Mouse (Mus musculus): ENCODE results near the gene Kpna2. TPM values are rescaled to one million over a fixed set of nuclear protein-coding genes. Genes with fewer than 3 reads are reported as not detected.
"Not testable (repeated sequence)": the region's sequence is repeated elsewhere in the genome, so short reads cannot be mapped to it uniquely, and the experiment has no call there.

The Kpna2 gene
- polyA plus RNA-seq, 1 experiment = 30.9 TPM

DNA sequence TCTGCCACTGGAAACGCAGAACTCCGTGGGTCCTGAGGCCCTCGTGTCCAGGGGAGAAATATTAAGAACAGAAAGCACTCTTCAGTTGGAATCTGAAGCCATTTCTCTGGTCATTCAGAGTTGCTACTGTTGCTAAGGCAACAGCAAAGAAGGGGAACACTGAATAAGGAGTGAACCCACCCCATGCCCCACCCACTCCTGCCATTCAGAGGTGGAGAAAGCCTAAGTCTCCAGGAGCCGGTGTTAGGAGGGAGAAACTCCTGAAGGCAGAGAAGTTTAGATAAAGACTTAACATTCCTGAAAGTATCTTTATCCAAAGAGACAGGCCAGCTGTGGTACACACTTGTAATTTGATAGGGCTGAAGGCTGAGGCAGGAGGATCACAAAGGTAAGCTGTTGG, 20.0 kb upstream of the Kpna2 start:
- DNase-seq (ENCODE audit: extremely low spot score in 1 of 2, low spot score in 1 of 2) = no peak

DNA sequence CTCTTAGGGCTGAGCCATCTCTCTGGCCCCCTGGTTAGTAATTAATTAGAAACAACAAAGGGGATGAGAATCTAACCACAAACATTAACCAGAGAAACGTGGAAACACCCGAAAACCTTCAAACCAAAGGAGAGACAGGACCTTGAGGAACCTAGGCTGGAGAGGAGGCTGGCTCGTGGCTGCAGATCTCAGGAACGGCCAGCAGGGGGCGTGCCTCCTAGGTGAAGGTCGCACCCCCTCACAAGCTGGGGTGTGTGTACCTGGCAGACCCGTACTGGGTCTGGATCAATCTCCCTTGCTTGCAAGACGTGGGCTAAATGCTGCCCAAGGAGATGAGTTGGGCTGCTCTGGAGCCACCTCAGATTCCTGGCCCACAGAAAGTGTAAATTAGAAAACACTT, 19.3 kb upstream of the Kpna2 start:
- DNase-seq (ENCODE audit: extremely low spot score in 1 of 2, low spot score in 1 of 2) = no peak

DNA sequence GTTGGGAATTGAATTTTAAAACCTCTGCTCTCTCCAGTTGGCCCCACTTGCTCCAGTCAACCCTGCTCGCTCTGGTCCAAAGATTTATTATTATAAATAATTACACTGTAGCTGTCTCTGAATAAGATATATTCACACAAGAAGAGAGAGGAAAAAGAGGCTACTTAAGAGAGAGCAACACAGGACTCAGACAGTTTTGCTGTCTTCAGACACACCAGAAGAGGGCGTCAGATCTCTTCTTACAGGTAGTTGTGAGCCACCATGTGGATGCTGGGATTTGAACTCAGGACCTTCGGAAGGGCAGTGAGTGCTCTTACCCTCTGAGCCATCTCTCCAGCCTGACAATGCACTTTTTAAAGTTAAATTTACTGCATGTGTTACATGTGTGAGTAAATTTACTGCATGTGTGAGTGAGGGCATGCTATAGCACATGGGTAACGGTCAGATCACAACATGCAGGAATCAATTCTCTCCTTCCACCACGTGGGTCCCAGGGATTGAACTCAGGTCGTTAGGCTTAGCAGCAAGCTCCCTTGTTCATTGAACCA, 18.1 kb upstream of the Kpna2 start:
- no peak for DNase-seq (ENCODE audit: extremely low spot score in 1 of 2, low spot score in 1 of 2)

DNA sequence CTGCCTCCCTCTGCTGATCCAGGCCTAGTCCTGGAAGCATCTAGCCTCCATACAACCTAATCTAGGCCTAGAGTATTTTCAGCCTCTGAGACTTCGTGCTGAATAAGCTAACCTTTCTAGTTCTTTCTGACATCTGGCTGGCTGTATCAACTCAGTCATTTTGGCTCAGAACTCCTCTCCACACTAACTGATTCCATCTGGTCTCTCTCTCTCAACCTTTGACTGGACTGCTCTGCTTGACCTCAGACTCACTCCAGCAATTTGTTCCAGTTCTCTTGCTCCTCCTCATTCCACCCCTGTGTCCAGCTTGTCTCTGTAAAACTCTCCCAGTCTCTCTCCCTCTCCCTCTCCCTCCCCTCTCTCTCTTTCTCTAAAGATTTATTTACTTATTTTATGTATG, 17.6 kb upstream of the Kpna2 start:
- DNase-seq (ENCODE audit: extremely low spot score in 1 of 2, low spot score in 1 of 2) = no peak

DNA sequence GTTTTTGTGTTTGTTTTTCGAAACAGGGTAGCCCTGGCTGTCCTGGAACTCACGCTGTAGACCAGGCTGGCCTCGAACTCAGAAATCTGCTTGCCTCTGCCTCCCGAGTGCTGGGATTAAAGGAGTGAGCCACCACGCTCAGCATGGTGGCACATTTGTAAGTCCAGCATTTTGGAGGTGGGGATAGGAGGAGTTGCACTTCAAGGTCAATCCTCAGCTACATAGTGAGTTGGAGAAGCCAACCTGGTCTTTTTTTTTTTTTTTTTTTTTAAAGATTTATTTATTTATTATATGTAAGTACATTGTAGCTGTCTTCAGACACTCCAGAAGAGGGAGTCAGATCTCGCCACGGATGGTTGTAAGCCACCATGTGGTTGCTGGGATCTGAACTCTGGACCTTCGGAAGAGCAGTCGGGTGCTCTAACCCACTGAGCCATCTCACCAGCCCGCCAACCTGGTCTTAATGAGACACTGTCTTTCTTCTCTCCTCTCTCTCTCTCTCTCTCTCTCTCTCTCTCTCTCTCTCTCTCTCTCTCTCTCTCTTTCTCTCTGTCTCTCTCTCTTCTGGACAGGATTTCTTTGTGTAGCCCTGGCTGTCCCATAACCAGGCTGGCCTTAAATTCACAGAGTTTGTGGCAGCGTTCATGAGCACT, 16.3 kb upstream of the Kpna2 start:
- DNase-seq (ENCODE audit: extremely low spot score in 1 of 2, low spot score in 1 of 2) = not testable (repeated sequence)

DNA sequence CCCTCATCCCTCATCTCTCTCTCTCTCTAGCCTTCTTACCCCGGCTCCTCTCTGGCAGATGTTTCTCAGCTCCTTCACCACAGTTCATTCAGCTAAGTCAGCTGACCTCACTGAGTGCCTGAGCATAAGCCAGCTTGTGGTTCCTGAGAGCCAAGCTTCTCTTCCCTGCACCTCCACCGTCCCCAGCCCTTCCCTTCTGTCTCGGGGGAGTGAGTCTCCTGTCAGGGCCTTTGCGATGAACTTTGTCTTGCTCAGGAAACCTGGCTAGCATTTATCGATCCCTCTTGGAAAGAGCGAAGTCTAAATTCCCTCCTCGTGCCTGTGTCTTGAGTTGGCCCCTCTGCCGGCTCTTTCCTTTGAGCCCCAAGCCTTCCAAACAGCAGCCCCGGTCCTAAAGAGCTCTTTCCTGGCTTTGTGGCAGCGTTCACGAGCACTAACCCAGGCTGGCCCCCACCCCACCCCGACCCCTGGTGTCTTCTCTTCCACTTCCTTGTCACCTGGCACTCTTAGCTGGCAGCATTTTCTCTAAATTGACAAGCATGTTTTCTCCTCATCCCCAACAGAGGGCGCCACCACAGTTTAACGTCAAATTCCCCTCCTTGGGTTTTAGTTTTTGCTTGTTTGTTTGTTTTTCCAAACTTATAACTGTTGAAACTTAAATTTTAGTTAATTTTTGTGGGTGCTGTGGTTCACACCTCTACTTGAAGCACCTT, 15.4 kb upstream of the Kpna2 start:
- DNase-seq (ENCODE audit: extremely low spot score in 1 of 2, low spot score in 1 of 2) = no peak

DNA sequence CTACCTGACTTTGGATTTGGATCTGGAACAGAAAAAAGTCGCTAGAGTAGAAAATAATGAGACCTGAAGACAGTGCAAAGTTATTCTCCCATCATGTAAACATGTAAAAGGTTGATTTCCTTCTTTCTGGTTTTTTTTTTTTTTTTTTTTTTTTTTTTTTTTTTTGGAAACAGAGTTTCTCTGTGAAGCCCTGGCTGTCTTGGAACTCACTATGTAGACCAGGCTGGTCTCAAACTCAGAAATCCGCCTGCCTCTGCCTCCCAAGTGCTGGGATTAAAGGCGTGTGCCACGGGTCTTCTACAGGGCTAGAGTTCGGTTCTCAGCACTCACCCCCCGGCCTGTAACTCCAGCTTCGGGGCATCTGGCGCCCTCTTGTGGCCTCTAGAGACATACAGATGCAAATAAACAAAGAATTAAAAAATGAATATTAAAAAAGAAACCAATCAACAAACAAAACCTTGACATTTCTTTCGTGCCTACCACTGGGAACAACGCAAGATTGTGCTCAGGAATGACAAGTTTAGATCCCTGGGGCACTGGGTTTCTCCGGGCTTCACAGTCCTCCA, 14.8 kb upstream of the Kpna2 start:
- no peak for DNase-seq (ENCODE audit: extremely low spot score in 1 of 2, low spot score in 1 of 2)

DNA sequence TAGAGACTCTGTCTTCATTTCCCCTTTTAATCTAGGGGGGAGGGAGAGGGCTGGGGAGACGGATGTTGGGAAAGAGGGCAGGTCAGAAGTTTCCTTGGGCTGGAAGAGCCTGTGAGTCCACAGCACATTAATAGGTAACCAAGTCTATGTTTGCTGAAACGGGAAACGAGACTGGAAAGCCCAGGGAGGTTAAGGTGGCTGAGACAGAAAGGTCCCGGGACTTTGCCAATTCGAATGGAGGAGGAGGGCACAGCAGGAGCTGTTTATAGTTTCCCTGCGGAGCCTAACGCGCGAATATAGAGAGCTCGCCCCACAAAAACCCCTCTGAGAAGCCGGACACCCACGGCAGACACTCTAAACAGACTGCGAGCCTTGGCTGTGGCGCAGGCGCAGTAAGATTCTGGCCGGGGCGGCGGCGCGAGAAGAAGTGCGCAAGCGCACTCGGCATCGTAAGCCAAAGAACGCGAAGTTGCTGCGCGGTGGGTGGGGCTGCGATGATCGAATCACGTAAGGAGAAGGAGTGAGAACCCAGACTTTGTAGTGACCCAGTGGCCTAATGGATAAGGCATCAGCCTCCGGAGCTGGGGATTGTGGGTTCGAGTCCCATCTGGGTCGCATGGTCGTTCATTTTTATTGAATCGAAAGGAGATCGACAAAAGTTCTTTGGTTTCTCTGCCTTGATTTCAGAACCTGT, 13.1 kb upstream of the Kpna2 start:
- DNase-seq (ENCODE audit: extremely low spot score in 1 of 2, low spot score in 1 of 2) = peak; percentile 95 to 100

DNA sequence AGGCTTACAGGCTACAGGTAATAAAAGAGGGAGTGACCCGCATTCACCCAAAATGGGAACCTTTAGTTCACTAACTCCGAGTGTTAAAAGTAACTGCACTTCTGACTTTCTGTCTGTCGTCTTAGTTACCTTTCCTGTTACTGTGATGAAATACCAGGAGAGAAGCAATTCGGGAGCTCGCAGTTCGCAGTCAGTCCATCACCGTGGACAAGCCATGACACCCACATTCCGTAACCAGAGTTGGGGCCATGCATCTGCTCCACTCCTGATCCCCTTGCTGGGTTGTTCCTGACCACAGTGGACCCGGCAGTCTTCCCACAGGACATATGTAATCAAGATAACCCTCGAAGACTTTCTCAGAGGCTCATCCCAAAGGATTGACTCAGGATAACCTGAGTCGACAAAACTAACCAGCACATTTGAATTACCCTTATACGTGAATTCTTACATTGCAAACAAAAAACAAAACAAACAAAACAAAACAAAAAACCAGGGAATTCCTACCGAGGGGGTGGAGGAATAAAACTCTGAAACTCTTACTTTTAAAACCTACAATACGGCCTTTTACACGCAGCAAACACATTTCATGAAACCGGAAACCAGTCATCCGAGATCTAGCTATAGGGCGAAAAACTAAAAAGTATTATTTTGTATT, 12.5 kb upstream of the Kpna2 start:
- DNase-seq (ENCODE audit: extremely low spot score in 1 of 2, low spot score in 1 of 2) = no peak

DNA sequence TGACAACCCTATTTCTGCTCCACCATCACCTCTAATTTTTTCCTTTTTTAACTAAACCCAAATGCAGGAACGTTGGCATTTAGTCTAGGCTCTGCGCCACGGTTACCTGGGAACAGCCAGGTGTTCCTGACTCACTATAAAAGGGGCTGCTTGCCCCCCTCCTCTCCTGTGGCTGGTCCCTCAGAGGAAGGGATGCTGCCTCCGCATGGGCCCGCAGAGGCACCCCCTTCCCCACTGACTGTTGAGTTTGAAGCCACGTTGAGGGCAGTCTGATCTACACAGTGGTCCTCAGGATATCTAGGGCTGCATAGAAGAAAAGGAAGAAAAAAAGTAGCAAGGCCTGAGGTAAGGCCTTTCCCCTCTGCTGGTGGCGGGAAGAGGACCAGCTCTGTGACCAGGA, 11.8 kb upstream of the Kpna2 start:
- DNase-seq (ENCODE audit: extremely low spot score in 1 of 2, low spot score in 1 of 2) = no peak

DNA sequence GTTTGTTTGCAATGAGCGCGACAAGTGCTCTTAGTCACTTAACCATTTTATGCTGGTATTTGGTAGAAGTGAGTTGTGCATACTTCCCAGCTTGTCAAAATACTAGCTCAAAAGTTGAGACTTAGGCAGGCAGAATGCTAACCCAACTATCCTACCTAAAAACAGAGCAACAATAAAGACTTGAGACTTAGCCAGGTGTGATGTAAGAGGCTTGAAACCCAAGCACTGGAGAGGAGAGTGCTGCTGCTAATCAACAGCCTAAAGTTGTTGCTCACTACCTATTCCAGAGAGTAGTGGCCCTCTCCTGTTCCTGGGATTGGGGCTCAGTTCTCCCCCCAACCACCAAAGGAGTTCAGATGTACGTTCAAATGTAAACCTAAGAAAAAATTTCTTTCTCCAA, 11.1 kb upstream of the Kpna2 start:
- no peak for DNase-seq (ENCODE audit: extremely low spot score in 1 of 2, low spot score in 1 of 2)

DNA sequence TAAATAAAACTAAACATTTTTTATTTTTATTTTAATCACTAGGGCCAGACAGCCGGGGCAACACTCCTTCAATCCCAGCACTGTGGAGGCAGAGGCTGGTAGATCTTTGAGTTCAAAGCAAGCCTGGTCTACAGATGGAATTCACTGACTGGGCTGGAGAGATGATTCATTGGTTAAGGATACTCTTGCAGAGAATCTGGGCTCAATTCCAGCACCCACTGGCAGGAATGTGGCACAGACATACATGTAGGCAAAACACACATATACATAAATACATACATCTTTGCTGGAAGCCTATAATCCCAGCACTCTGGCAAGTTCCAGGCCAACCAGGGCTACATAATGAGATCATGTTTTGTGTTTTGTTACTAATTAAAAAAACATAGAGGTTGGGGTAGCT, 6.2 kb upstream of the Kpna2 start:
- DNase-seq (ENCODE audit: extremely low spot score in 1 of 2, low spot score in 1 of 2) = no peak

DNA sequence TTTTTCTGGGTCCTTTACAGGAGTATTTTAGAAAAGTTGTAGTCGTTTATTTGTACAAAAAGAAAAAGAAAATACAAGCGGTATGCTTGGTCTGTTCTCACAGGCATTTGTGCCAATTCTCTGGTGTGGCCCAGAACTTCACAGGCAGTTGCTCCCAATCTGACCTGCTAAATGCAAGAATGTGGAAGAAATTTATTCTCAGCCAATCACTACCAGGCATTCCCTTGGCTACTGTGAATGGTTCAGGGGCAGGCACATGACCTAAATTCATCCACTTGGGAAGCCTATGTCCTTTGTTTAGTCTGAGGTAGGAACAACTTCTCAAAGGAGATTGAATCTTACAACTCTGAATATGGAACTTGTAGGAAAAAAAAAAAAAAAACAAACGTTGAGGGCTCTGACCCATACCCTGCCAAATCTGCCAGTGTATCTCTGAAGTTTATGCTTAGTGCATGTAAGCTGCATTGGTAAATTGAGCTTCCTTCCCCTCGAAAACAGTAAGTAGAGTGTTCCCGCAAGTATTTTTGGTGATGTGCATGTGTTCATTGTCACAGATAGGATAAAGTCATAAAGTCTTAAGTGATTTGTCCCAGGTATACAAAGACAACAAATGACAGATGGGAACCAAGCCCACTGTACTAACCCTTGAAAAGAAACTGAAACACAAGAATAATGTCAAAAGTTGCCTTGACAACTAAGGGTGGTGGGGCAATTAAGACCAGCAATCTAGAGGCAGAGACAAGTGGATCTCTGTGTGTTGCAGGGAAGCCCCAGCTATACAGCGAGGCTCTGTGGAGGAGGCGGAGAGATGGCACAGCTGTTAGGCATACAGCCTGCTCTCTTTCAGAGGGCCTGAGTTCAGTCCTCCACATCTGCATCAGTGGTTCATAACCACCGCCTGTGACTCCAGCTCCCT, 2.7 kb upstream of the Kpna2 start:
- no peak for DNase-seq (ENCODE audit: extremely low spot score in 1 of 2, low spot score in 1 of 2)

DNA sequence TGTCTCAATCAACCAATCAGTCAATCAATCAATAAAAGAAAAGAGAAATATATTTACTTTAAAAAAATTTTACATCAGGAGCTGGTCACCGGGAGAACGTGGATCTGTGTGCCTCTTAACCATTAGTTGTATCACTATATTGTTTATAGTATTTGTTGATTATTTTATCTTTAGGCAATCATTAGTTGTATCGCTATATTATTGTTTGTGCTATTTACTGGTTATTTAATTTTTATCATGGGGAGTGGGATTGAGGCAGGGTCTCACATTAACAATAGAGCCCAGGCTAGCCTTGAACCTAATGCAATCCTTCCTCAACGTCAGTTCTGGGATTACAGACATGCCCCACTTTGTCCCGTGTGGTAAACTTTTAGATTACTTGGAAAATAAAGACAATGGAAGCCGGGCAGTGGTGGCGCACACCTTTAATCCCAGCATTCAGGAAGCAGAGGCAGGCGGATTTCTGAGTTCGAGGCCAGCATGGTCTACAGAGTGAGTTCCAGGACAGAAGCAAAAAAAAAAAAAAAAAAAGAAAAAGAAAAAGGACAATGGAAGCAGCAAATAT, 690 bp upstream of the Kpna2 start:
- DNase-seq (ENCODE audit: extremely low spot score in 1 of 2, low spot score in 1 of 2) = no peak

DNA sequence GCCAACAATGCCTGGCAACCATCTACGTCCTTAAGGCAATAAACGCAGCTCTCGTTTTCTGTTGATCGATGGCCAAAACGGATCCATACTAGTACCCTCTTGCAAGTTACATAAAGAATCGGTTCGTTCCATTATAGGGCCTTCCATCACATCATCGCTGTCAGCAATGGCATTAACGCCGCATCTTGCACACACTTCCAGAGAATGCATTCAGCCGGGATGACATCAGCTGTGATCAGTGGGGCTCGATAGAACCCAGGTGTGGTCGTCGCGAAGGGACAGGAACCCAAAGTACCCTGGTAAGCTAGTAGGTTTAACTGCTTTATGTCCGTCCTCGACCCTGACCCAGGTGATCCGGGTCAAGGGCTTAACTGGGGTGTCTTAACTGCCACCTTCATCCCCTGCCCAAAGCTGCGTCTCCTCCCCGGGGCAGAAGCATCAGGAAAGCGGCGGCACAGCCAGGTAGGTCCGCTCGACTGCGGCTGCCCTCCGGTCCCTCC, 640 bp downstream of the Kpna2 start:
- DNase-seq (ENCODE audit: extremely low spot score in 1 of 2, low spot score in 1 of 2) = peak in 1 of 2 experiments; percentile 18

DNA sequence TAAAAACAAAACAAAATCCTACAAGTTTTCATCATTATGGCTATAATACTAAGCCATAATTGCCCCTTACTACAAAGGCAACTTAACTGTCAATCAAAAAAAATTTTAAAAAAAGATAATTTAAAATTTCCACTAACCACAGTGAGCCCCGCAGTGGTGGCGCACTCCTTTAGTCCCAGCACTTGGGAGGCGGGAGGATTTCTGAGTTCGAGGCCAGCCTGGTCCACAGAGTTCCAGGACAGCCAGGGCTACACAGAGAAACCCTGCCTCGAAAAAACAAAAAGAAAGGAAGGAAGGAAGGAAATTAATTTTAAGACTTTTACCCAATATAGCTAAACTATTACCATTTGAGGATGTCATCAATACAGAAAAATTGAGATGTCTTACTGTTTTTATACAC, 1.4 kb downstream of the Kpna2 start:
- no peak for DNase-seq (ENCODE audit: extremely low spot score in 1 of 2, low spot score in 1 of 2)

DNA sequence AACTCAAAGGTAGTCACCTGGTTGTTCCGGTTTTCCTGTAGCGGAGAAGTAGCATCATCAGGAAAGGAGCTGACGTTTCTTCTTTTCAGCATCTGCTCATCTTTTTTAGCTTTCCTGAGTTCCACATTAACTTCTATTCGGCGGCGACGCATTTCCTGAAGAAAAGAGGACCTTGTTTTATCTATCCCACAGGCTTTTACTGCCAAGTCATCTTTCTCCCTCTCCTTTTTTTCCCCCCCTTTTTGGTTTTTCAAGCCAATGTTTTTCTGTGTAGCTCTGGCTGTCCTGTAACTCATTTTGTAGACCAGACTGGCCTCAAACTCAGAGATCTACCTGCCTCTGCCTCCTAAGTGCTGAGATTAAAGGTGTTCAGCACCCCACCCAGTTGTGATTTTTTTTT, 2.8 kb downstream of the Kpna2 start:
- not testable (repeated sequence) for DNase-seq (ENCODE audit: extremely low spot score in 1 of 2, low spot score in 1 of 2)

DNA sequence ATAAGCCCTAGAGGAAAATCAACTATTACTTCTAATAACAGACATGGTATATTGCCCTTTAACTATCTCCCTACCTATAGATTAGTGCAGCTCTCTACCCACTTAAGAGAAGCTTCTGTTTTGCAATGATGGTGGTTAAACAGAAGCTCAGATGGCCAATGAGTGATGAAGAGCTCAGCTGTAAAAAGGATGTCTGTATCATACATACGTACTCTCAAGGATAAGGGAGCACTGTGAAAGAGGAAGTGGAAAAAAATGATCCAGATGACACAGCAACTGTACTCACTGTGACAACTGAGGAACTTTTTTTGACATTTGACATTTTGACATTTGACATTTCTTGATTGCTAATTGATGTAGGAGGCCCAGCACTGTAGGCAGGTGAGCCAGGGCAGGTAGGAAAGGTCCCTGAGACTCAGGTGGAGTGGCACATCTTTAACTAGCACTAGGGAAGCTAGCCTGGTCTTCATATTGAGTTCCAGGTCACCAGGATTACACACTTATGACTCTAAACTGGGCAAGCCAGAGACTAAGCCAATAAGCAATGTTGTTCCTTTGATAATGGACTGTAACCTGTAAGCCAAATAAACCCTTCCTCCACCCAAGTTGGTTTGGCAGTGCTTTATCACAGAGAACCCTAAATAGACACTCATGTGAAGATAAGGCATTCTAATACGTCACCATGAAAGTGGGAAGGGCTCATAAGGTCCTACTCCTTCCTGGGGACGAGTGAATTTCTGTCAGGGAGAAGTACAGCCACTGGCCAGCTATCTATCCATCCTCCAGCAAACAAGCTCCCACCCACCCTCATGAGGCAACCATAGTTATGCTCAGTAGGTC, 4.9 kb downstream of the Kpna2 start:
- no peak for DNase-seq (ENCODE audit: extremely low spot score in 1 of 2, low spot score in 1 of 2)
